ENCODE assay signal across 8 mouse cellular contexts in the genomic region with DNA sequence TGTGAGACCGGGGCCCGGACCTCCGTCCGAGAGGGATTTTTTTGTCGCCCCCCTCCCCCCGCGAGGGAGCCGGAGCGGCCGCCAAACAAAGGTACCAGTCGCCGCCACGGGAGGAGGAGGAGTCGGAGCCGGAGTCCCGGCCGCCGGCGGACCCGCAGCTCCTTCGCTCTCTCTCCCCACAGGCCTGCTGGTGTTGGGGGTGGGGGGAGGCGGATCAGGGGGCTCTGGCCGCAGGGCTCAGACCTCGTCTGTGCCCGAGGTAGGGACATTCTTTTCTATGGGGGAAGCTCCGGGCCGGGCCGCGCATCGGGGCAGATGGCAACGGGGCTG. TPM values are rescaled to one million over a fixed set of nuclear protein-coding genes. Genes with fewer than 3 reads are reported as not detected.
DNase-seq lines count a peak whose midpoint lies in the region; ATAC-seq and TF ChIP-seq lines count a peak whose summit lies in the region.

No protein-coding gene starts in this region.

- peaks cover 70% of the 10 kb centered on the region for H3K79me3 ChIP-seq in C2C12 (ENCODE audit: low read depth)

- H3K4me2 ChIP-seq in forebrain, embryonic 12.5 days, result peak overlapping the region; percentile 68
- peak overlapping the region; percentile 78 for H3K4me2 ChIP-seq in liver, embryonic 15.5 days

- no peak for TF ChIP-seq CTCF in gastrocnemius, adult 2 months (IDR thresholded peaks at IDR 0.05)
- TF ChIP-seq CTCF in C2C12 (IDR thresholded peaks at IDR 0.05; ENCODE audit: control insufficient read depth, insufficient read depth, insufficient read length), result no peak

- peak overlapping the region; percentile 98 for H3K4me3 ChIP-seq in gastrocnemius, adult 2 months
- peak overlapping the region; percentile 84 for H3K4me3 ChIP-seq in C2C12 (ENCODE audit: insufficient read depth, poor library complexity, severe bottlenecking)
- H3K4me3 ChIP-seq in forebrain, embryonic 12.5 days (replicated peaks), result peak overlapping the region; percentile 100
- H3K4me3 ChIP-seq in liver, embryonic 15.5 days (replicated peaks), result peak overlapping the region; percentile 99

- no peak for DNase-seq in gastrocnemius, adult 2 months
- DNase-seq in gastrocnemius, postnatal 14 days, result no peak
- no peak for DNase-seq in cerebellum, postnatal 36 days
- no peak for DNase-seq in right cerebral cortex, postnatal 25 days
- DNase-seq in kidney, postnatal 14 days, result no peak

- H3K27ac ChIP-seq in gastrocnemius, adult 2 months, result peak overlapping the region; percentile 95
- H3K27ac ChIP-seq in forebrain, embryonic 12.5 days, result peak overlapping the region; percentile 98
- peak overlapping the region; percentile 95 for H3K27ac ChIP-seq in liver, embryonic 15.5 days (replicated peaks)

- peak overlapping the region; percentile 96 for H3ac ChIP-seq in C2C12 (ENCODE audit: control insufficient read depth, insufficient read length, low read depth)

- peak overlapping the region; percentile 99 for H3K9ac ChIP-seq in forebrain, embryonic 12.5 days
- H3K9ac ChIP-seq in liver, embryonic 15.5 days, result peak overlapping the region; percentile 99

- intact Hi-C loops in gastrocnemius, adult 2 months (cut with DNase I), result loop anchor here (1.0 to 10.0 kb wide), 3 partner anchors 25 to 107 kb away; partner anchors contain the start of gene Tbce
- intact Hi-C loops in gastrocnemius, postnatal 14 days (cut with DNase I; ENCODE audit: low total_unique reads), result no loop called here

- peaks cover 16% of the 10 kb centered on the region for H3K36me3 ChIP-seq in C2C12 (ENCODE audit: control insufficient read depth, insufficient read depth)
- H3K36me3 ChIP-seq in forebrain, embryonic 12.5 days (replicated peaks), result 0 out of 2 replicates have a peak, but pooled peaks cover under 1% of the 10 kb centered on the region
- peaks cover under 1% of the 10 kb centered on the region for H3K36me3 ChIP-seq in liver, embryonic 15.5 days (replicated peaks)

- no peak; the same call in 1 of the 2 replicates for ATAC-seq in forebrain, embryonic 12.5 days (ENCODE audit: low FRiP score)
- peak; percentile 24 for ATAC-seq in liver, embryonic 15.5 days (ENCODE audit: insufficient read depth)

- WGBS in forebrain, embryonic 12.5 days, result 0% methylated on average over 16 of the region's 31 CpGs
- WGBS in liver, embryonic 15.5 days (ENCODE audit: insufficient replicate concordance), result under 1% methylated on average over 27 of the region's 31 CpGs

- no peaks in the 10 kb centered on the region for H3K9me3 ChIP-seq in forebrain, embryonic 12.5 days
- H3K9me3 ChIP-seq in liver, embryonic 15.5 days (replicated peaks), result no peaks in the 10 kb centered on the region

- H3K27me3 ChIP-seq in C2C12 (ENCODE audit: control insufficient read depth, insufficient read depth, insufficient read length), result no peaks in the 10 kb centered on the region
- H3K27me3 ChIP-seq in forebrain, embryonic 12.5 days, result no peaks in the 10 kb centered on the region
- H3K27me3 ChIP-seq in liver, embryonic 15.5 days, result no peaks in the 10 kb centered on the region

- H3K79me2 ChIP-seq in C2C12 (ENCODE audit: control insufficient read depth, insufficient read depth), result peaks cover 92% of the 10 kb centered on the region

- H3K4me1 ChIP-seq in forebrain, embryonic 12.5 days, result peaks cover 29% of the 10 kb centered on the region
- H3K4me1 ChIP-seq in liver, embryonic 15.5 days (replicated peaks), result peaks cover 37% of the 10 kb centered on the region

TF ChIP-seq in C2C12, 6 proteins besides CTCF, POLR2A, EP300 and RAD21:
- no peak for TF ChIP-seq FOSL1 (IDR thresholded peaks at IDR 0.05; ENCODE audit: insufficient read depth, low read length, poor library complexity, severe bottlenecking)
- no peak for TF ChIP-seq USF1 (IDR thresholded peaks at IDR 0.05; ENCODE audit: low read depth)
- TF ChIP-seq CEBPB (IDR thresholded peaks at IDR 0.05; ENCODE audit: low read depth), result no peak
- no peak for TF ChIP-seq MAX (IDR thresholded peaks at IDR 0.05)
- TF ChIP-seq MYOD1 (IDR thresholded peaks at IDR 0.05; ENCODE audit: control insufficient read depth, insufficient read length, low read depth), result no peak
- no peak for TF ChIP-seq MYOG (IDR thresholded peaks at IDR 0.05; ENCODE audit: control insufficient read depth, extremely low read depth, insufficient read length)
TF ChIP-seq in C2C12: peak in this region for 0.

RNA-seq across cellular contexts. Expression of gene Ggps1, which starts 0.6 kb away (rescaled TPM):
- total RNA-seq in gastrocnemius, adult 2 months (2021), result 10 to 100 TPM; 15.1 to 19.4 TPM
- total RNA-seq in gastrocnemius, postnatal 14 days (2021), result 10 to 100 TPM; 12.8 to 16.8 TPM
- polyA plus RNA-seq in C2C12 (2012; fragmentation: generic; extraction: Trizol), result 8.6 TPM
- 74.6 and 77.5 TPM in 2 replicates for polyA plus RNA-seq in forebrain, embryonic 12.5 days (2016; fragmentation: Nextera tagmentation; extraction: Ambion mirVana)
- 9.7 and 11.3 TPM in 2 replicates for polyA plus RNA-seq in liver, embryonic 15.5 days (2015; fragmentation: Nextera tagmentation; extraction: Ambion mirVana)

RNA-seq across cellular contexts. Expression of gene Arid4b, which starts 0.9 kb away (rescaled TPM):
- 10 to 100 TPM; 14.0 TPM for total RNA-seq in gastrocnemius, adult 2 months (2021)
- total RNA-seq in gastrocnemius, postnatal 14 days (2021), result 10 to 100 TPM; 10.9 to 13.4 TPM
- 3.2 TPM for polyA plus RNA-seq in C2C12 (2012; fragmentation: generic; extraction: Trizol)
- polyA plus RNA-seq in forebrain, embryonic 12.5 days (2016; fragmentation: Nextera tagmentation; extraction: Ambion mirVana), result 96.0 and 102 TPM in 2 replicates
- polyA plus RNA-seq in liver, embryonic 15.5 days (2015; fragmentation: Nextera tagmentation; extraction: Ambion mirVana), result 16.8 and 19.3 TPM in 2 replicates

RNA-seq across cellular contexts. Expression of gene Tbce, which starts 24.5 kb away (rescaled TPM):
- 10 to 100 TPM; 16.6 to 18.9 TPM for total RNA-seq in gastrocnemius, adult 2 months (2021)
- total RNA-seq in gastrocnemius, postnatal 14 days (2021), result 10 to 100 TPM; 17.6 to 19.2 TPM
- polyA plus RNA-seq in C2C12 (2012; fragmentation: generic; extraction: Trizol), result 17.2 TPM
- 75.8 and 79.3 TPM in 2 replicates for polyA plus RNA-seq in forebrain, embryonic 12.5 days (2016; fragmentation: Nextera tagmentation; extraction: Ambion mirVana)
- polyA plus RNA-seq in liver, embryonic 15.5 days (2015; fragmentation: Nextera tagmentation; extraction: Ambion mirVana), result 27.0 and 30.6 TPM in 2 replicates
